Mouse (Mus musculus) brain, embryonic 14.5 days (tissue): ENCODE data around the gene Slc47a2.

Experiments
- CTCF ChIP-seq: fragments of 200-500 bp; IDR thresholded peaks from 2 replicates; pipeline ENCODE4 v1.5.1; 2012; ENCODE audit warnings: inconsistent platforms, mild to moderate bottlenecking, moderate library complexity, borderline replicate concordance; ENCODE audit not compliant: insufficient read depth, insufficient read length; ENCODE audit errors: extremely low read depth
- POLR2A ChIP-seq: fragments of 200-500 bp; IDR thresholded peaks from 2 replicates; pipeline ENCODE4 v1.6.1; 2012; ENCODE audit warnings: mild to moderate bottlenecking, inconsistent platforms, borderline replicate concordance; ENCODE audit not compliant: poor library complexity, insufficient read depth, insufficient read length, severe bottlenecking; ENCODE audit errors: extremely low read depth

DNA sequence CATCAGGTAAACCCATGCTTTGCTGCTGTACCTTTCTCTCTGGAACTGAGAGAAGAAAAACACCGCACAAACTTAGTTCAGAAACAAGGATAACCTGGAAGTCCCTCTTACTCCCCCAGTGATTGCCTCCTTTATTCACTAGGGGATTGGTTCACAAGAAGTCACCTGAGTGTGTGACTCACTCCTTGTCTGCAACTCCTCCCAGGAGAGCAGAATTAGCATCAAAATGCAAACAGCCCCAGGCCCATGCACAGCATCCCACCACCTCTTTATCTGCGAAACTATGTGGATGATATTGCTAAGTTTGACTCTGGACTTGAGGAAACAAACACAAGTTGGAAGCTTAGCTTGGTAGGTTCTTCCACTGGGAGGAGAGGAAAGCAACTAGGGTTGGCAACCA lies 45.3 kb downstream of the Slc47a2 start:
- no peak for TF ChIP-seq POLR2A
- no peak for TF ChIP-seq CTCF
